Mouse (Mus musculus) cortical plate, adult 2 months (tissue): ENCODE measurements around the gene 9930022D16Rik.

ENCODE experiments used
- CTCF ChIP-seq: fragments of 200-500 bp; IDR thresholded peaks from 2 replicates; pipeline ENCODE4 v1.5.1; 2011; ENCODE audit warnings: mild to moderate bottlenecking, control low read depth, low read length; ENCODE audit not compliant: insufficient read depth; ENCODE audit errors: extremely low read depth
- POLR2A ChIP-seq: fragments of 200-500 bp; IDR thresholded peaks from 2 replicates; pipeline ENCODE4 v1.6.1; 2011; ENCODE audit warnings: mild to moderate bottlenecking, low read length, control low read depth; ENCODE audit not compliant: insufficient read depth; ENCODE audit errors: extremely low read depth

- TF ChIP-seq POLR2A (no peak), CTCF (no peak)
Observed at GRCm38 (mm10) chr11:109410197-109410980, 3.3 kb upstream of the 9930022D16Rik start.
